Mouse (Mus musculus) olfactory bulb, adult 2 months (tissue): ENCODE measurements at regions not wholly inside any gene's neighbourhood (a gene's known extent, or its start where the extent isn't known, plus 50 kb on each side); places are given as distances from the start of the nearest gene placed in this dataset.
"Not testable (repeated sequence)": the region's sequence is repeated elsewhere in the genome, so short reads cannot be mapped to it uniquely, and the experiment has no call there.

Source experiments
- H3K27ac ChIP-seq: fragments of 200-500 bp; 2 replicates; pipeline ENCODE4 v1.5.1; 2012; ENCODE audit warnings: low read depth, low read length; ENCODE audit not compliant: insufficient read depth
- H3K4me1 ChIP-seq: fragments of 200-500 bp; 2 replicates; pipeline ENCODE4 v1.6.1; 2012; ENCODE audit warnings: low read length; ENCODE audit not compliant: control insufficient read depth, insufficient read depth
- H3K4me3 ChIP-seq: fragments of 200-500 bp; 2 replicates; pipeline ENCODE4 v1.5.1; 2012; ENCODE audit warnings: mild to moderate bottlenecking, low read depth, low read length, moderate library complexity; ENCODE audit not compliant: insufficient read depth
- CTCF ChIP-seq: fragments of 200-500 bp; IDR thresholded peaks from 2 replicates; pipeline ENCODE4 v1.5.1; 2012; ENCODE audit warnings: low read depth, mild to moderate bottlenecking, low read length, moderate library complexity; ENCODE audit not compliant: insufficient read depth
- POLR2A ChIP-seq: fragments of 200-500 bp; IDR thresholded peaks from 2 replicates; pipeline ENCODE4 v1.6.1; 2012; ENCODE audit warnings: mild to moderate bottlenecking, low read depth, low read length, moderate library complexity; ENCODE audit not compliant: insufficient read depth
- WGBS: fragments of 180-500 bp; shearing (Covaris S2); methylation state at CpG from one replicate; pipeline ENCODE4 v1.1.7; 2018; 5-methylcytosine and 5-hydroxymethylcytosine counted together

DNA sequence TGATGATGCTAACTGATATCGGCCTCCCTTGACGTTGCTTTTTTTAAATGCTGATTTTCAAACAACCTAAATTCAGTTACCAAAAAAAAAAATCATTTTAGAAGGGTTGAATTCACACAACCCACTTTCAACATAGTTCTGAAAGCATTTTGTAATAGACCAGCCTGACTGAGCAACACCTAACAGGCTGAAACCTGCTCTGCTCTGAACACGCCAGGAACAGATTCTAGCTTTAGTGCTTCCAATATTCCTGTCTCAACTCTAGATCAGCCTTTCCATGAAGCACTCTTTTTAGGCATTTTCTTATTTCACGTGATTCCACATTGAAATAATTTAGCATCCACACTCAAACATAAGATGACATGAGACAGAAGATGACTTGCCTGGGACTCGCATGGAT is 789.6 kb upstream of the Pou3f3 start:
- no peak overlapping the region for H3K27ac ChIP-seq
- WGBS: 93% methylated on average over 5 of the region's 5 CpGs
- no peaks in the 10 kb centered on the region for H3K4me1 ChIP-seq
- TF ChIP-seq POLR2A: no peak
- TF ChIP-seq CTCF: no peak
- no peak overlapping the region for H3K4me3 ChIP-seq

DNA sequence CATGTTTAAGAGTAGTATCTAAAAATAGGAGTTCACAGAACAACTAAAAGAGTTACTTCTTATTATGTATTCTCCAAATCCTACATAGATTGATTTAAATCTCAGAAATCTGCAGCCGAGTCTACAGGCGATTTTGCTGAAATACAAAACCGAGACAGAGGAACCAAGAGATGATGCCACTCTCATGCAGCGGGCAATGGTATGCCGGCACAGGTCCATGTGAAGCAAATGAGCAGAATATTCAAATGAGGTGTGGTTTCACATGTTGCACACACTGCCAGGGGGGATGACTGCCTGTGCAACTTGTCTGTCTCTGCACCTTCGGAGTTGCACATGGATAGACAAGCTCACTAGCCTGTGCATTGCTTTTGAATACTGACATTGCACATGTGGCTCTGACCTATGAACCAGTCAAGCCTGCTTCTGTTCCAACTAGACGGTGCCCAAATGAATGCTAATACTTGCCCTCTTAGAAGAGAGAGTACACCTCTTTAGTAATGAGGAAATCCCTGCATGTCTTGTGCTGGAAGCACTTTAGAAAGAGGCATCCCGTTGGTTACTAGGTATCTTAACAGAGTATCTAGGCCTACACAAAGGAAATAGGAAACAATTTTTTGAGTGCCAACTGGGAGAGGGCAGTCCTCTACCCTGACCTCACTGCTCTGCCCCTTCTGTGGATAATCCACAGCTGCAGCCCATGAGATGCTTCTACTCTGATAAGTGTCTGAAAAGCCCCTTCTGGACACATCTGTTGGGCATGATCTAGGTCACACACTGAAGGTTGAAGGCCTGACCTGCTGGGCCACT is 787.4 kb upstream of the Pou3f3 start:
- no peak overlapping the region for H3K4me3 ChIP-seq
- H3K27ac ChIP-seq: no peak overlapping the region
- no peaks in the 10 kb centered on the region for H3K4me1 ChIP-seq
- TF ChIP-seq POLR2A: no peak
- no peak for TF ChIP-seq CTCF
- WGBS: 93% methylated on average over 8 of the region's 8 CpGs

DNA sequence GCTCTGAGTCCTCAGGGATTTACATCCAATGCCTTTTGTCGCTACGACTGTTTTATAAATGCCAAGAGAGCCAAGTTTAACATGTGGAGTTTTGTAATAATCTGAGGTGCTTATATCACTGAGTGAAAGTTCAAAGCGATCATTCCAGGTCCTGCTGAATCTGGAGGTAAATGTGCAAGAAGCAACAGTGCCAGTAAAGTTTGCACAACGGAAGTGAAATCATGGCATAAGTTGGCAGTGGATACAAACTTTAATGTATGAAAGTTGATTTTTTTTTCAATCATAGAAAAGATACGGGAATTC is 786.8 kb upstream of the Pou3f3 start:
- TF ChIP-seq POLR2A: no peak
- TF ChIP-seq CTCF: no peak
- Histone ChIP-seq H3K4me1 (no peaks in the 10 kb centered on the region), H3K4me3 (no peak overlapping the region), H3K27ac (no peak overlapping the region)
- 92% methylated on average over 5 of the region's 5 CpGs for WGBS

DNA sequence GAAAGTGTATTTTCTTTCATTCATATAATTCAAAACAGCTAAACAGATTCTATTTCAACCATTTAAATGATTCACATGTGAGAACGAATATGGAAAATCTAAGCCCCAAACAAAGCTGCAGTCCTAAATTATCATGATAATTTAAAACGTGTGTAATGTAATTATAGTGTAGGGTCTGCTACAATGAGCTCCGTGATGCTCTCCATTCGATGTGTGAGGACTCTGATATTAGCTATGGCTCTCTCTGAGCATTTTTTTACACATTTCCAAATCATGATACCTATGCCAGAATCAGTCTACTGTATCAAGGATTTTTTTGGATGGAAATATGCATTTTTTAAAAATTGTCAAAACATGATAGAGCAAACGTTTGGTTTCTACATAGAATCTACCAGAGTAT is 785.8 kb upstream of the Pou3f3 start:
- Histone ChIP-seq H3K4me1 (no peaks in the 10 kb centered on the region), H3K4me3 (no peak overlapping the region), H3K27ac (no peak overlapping the region)
- TF ChIP-seq CTCF (no peak), POLR2A (no peak)
- 43% methylated on average over 5 of the region's 5 CpGs for WGBS

DNA sequence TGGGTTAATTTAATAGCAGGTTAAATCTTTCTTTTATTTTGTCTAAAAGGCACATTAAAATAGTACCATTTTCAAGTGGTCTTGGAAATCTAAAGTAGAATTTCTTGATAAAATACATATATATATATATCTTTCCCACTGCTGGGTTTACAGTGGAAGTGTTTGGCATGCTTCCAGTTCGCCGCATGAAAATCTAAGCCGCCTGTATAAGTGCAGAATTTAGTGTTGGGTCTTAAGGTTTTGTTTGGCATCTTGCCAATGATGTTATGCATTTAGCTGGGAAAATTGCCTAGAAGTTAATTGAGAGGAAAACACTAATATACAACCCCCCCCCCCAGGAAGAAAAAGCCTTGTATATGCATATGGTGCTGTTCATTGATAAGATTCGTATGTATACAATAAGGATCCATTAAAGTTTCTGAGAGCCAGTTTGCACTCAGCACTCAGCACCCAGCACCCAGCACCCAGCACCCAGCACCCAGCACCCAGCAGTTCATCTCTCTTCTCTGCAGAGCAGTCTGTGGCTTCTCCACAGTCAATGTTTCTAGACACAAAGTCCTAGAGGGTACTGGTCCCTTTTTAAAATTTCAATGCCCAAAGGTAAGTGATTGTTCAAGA is 778.7 kb upstream of the Pou3f3 start:
- Histone ChIP-seq H3K27ac (no peak overlapping the region), H3K4me3 (no peak overlapping the region), H3K4me1 (no peaks in the 10 kb centered on the region)
- no peak for TF ChIP-seq CTCF
- no peak for TF ChIP-seq POLR2A
- 46% methylated on average over 4 of the region's 4 CpGs for WGBS

DNA sequence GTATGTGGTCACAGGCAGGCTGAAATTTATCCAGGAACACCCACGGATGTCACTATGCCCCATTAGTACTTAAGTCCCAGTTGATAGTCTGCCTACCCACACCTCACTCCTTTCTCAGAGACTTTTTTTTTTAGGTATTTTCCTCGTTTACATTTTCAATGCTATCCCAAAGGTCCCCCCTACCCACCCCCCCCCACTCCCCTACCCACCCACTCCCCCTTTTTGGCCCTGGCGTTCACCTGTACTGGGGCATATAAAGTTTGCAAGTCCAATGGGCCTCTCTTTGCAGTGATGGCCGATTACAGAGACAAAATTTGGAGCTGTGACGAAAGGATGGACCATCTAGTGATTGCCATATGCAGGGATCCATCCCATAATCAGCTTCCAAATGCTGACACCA is 777.8 kb upstream of the Pou3f3 start:
- 53% methylated on average over 5 of the region's 5 CpGs for WGBS
- H3K4me1 ChIP-seq: not testable (repeated sequence)

DNA sequence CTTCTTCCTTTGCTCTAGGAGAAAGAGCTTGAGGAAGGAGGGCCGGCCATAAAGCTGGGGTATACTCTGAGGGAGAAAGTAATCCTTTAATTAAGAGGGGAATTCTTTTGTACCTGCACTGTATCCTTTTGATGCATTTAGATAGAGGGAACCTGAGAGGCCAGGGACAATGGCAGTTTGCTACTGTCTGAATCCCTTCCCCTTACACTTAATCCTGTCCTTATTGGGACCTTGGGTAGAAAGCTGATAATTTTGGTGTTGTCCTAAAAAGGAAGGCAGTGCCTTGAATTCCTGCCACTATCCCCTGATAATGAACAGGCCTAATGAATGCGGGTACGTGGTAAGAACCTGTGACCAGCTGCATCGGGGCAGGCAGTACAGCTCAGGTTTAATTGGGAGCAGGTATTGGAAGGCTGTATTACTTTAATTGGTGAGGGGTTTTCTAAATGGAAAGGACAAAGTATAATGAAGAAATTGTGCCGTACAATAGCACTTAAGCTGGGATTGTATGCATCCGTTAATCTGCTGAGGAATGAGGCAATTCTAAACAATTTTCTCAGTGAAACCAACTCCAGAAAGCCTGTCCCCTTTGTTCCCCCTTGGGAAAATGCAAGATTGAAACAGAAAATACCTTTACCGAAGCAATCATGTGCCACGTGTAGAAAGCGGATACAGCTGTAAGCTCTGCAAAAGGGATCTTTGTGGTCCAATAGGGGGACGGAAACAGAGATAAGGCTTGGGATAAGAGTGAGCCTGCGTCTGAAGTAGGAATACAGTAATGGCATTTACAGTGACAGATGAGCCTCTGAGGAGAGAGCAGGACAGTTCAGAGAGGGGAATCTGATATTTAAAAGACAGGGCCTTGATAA is 776.9 kb upstream of the Pou3f3 start:
- no peaks in the 10 kb centered on the region for H3K4me1 ChIP-seq
- WGBS: 60% methylated on average over 11 of the region's 11 CpGs
- no peak overlapping the region for H3K4me3 ChIP-seq
- TF ChIP-seq POLR2A (no peak), CTCF (no peak)
- no peak overlapping the region for H3K27ac ChIP-seq

More for the DNA sequence above, 777.8 kb upstream of the Pou3f3 start:
- not testable (repeated sequence) for H3K4me3 ChIP-seq, H3K27ac ChIP-seq

DNA sequence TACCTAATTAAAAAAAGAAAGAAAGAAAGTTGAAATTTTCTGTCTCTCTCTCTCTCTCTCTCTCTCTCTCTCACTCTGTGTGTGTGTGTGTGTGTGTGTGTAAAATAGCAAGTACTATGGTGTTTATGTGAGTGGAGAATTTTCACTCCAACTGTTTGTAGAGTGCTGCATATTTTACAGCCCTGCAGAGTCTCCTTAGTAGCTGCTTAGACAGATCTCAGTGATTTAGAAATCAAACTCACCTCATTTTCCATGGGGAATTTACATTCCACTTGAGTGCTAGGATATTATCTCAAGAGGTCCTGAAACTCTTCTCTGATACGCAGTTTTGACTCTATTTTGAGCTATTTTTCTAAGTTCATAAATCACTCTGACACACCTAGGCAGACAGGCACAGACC is 761.8 kb upstream of the Pou3f3 start:
- Histone ChIP-seq H3K4me1 (no peaks in the 10 kb centered on the region), H3K27ac (no peak overlapping the region), H3K4me3 (no peak overlapping the region)
- TF ChIP-seq CTCF (no peak), POLR2A (no peak)
- WGBS: 93% methylated on average over 1 of the region's 1 CpGs

DNA sequence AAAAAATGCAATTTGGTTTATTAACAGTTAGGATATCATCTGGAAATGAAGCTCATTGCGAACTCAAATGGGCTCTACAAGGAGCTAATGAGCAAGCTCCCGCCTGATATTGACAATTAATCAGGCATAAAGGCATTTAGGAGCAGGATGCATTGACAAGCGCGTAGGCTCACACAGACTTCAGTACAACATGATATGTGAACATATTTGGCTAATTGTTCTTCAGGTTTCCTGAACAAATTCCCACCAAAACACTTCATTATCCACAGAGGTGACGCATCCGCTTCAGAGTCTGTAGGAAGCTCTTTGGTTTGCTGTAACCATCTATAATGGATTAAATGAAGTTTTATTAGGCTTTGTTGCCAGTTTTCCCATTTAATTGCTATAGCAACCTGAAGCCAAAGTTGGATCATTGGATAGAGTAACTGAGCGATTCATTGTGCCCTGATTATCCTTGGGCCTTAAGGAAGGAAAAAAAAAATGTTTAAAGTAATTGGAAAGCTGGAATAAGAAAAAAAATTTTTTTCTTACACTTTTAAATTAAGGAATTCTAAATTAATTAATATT is 759.6 kb upstream of the Pou3f3 start:
- H3K27ac ChIP-seq: no peak overlapping the region
- WGBS: 88% methylated on average over 7 of the region's 7 CpGs
- H3K4me3 ChIP-seq: no peak overlapping the region
- TF ChIP-seq CTCF (no peak), POLR2A (no peak)
- H3K4me1 ChIP-seq: no peaks in the 10 kb centered on the region
